Mouse (Mus musculus) stomach, embryonic 14.5 days (tissue): ENCODE results near the gene Ptbp3. TPM values are rescaled to one million over a fixed set of nuclear protein-coding genes. Genes with fewer than 3 reads are reported as not detected.

Experiments used
- ATAC-seq: fragments of 200-750 bp; cut with Nextera tagmentation; 2 replicates; pipeline ENCODE4 v1.8.0; 2017; ENCODE audit warnings: low read depth, moderate TSS enrichment; ENCODE audit not compliant: insufficient number of reproducible peaks, insufficient read depth, low FRiP score
- H3K27ac ChIP-seq: fragments of 300-500 bp; sonication (generic); 2 replicates; pipeline ENCODE4 v1.5.1; 2014; ENCODE audit warnings: mild to moderate bottlenecking, low read length, moderate library complexity, mixed read lengths
- H3K27me3 ChIP-seq: fragments of 300-500 bp; sonication (generic); 2 replicates; pipeline ENCODE4 v1.6.1; 2014; ENCODE audit warnings: low read length, control low read depth, mixed read lengths; ENCODE audit not compliant: control insufficient read depth, insufficient read depth
- H3K36me3 ChIP-seq: fragments of 300-500 bp; sonication (generic); 2 replicates; pipeline ENCODE4 v1.6.1; 2014; ENCODE audit warnings: mild to moderate bottlenecking, control low read depth, low read length, moderate library complexity, mixed read lengths; ENCODE audit not compliant: control insufficient read depth, insufficient read depth
- H3K4me1 ChIP-seq: fragments of 300-500 bp; sonication (generic); 2 replicates; pipeline ENCODE4 v1.6.1; 2014; ENCODE audit warnings: low read length, control low read depth, mixed read lengths; ENCODE audit not compliant: control insufficient read depth, insufficient read depth
- H3K4me2 ChIP-seq: fragments of 300-500 bp; sonication (generic); replicated peaks from 2 replicates; pipeline ENCODE4 v1.6.1; 2014; ENCODE audit warnings: low read depth, low read length, control low read depth
- H3K4me3 ChIP-seq: fragments of 300-500 bp; sonication (generic); 2 replicates; pipeline ENCODE4 v1.5.1; 2014; ENCODE audit warnings: low read depth, low read length, control low read depth
- H3K9ac ChIP-seq: fragments of 300-500 bp; sonication (generic); replicated peaks from 2 replicates; pipeline ENCODE4 v1.6.1; 2014; ENCODE audit warnings: low read depth, mild to moderate bottlenecking, control low read depth, low read length, moderate library complexity, mixed read lengths
- H3K9me3 ChIP-seq: fragments of 300-500 bp; sonication (generic); 2 replicates; pipeline ENCODE4 v1.6.1; 2016; ENCODE audit warnings: low read depth, low read length, control low read depth; ENCODE audit not compliant: control insufficient read depth
- WGBS: fragments of 180-500 bp; shearing (Covaris S2); extraction: QIAGEN DNeasy Blood & Tissue Kit; methylation state at CpG from one replicate; pipeline ENCODE4 v1.1.7; 2014; 5-methylcytosine and 5-hydroxymethylcytosine counted together
- polyA plus RNA-seq: library from polyadenylated mRNA; unstranded; fragments of >200 nt; fragmentation: Nextera tagmentation; extraction: Ambion mirVana; gene quantifications from 2 replicates; pipeline ENCODE4 v1.2.1, GENCODE M21; 2014

The Ptbp3 gene
- polyA plus RNA-seq, 1 experiment from 2014 or later, result 76.0 TPM

DNA sequence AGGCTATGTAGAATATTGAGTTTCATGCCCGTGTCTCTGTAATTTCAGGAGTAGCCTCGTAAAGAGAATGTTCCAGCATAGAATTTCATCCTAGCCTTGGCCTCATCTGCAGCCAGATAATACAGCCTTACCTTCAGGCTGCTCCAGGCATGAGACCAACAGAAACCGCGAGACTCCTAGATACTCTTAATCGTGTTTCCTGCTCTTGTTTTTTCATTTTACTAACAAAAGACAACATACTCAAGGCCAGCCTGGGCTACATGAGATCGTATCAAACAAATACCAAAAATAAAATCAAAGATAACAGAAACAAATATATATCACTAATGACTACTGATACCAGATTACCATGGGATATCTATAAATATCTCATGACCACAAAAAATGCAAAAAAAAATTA lies 120.0 kb downstream of the Ptbp3 start:
- 77% methylated on average over 6 of the region's 6 CpGs for WGBS

GRCm38 (mm10) chr4:59426429-59426828 lies 122.7 kb downstream of the Ptbp3 start:
- WGBS, result 76% methylated on average over 5 of the region's 5 CpGs
- Histone ChIP-seq H3K9me3 (no peaks in the 10 kb centered on the region), H3K4me2 (no peak overlapping the region), H3K9ac (no peak overlapping the region), H3K36me3 (no peaks in the 10 kb centered on the region), H3K27me3 (no peaks in the 10 kb centered on the region), H3K4me3 (no peak overlapping the region), H3K4me1 (peaks cover 9% of the 10 kb centered on the region; the same call in 1 of the 2 replicates), H3K27ac (no peak overlapping the region)
- ATAC-seq, result no peak

More for the DNA sequence above, 120.0 kb downstream of the Ptbp3 start:
- H3K9me3 ChIP-seq, result no peaks in the 10 kb centered on the region
- no peak overlapping the region for H3K9ac ChIP-seq
- H3K4me2 ChIP-seq, result no peak overlapping the region
- no peaks in the 10 kb centered on the region for H3K36me3 ChIP-seq
- no peak for ATAC-seq
- H3K27ac ChIP-seq, result no peak overlapping the region
- no peaks in the 10 kb centered on the region for H3K27me3 ChIP-seq
- H3K4me1 ChIP-seq, result 0 out of 2 replicates have a peak, but pooled peaks cover 3% of the 10 kb centered on the region
- no peak overlapping the region for H3K4me3 ChIP-seq

GRCm38 (mm10) chr4:59422808-59423207 lies 126.4 kb downstream of the Ptbp3 start:
- peak; percentile 59 for ATAC-seq
- Histone ChIP-seq H3K27me3 (no peaks in the 10 kb centered on the region), H3K4me1 (peaks cover 9% of the 10 kb centered on the region; the same call in 1 of the 2 replicates), H3K4me2 (no peak overlapping the region), H3K27ac (peak overlapping the region; percentile 63; the same call in 1 of the 2 replicates), H3K36me3 (no peaks in the 10 kb centered on the region), H3K9ac (no peak overlapping the region), H3K9me3 (no peaks in the 10 kb centered on the region), H3K4me3 (no peak overlapping the region)

- H3K4me3 ChIP-seq, result no peak overlapping the region
- H3K27me3 ChIP-seq, result no peaks in the 10 kb centered on the region
- peaks cover 9% of the 10 kb centered on the region; the same call in 1 of the 2 replicates for H3K4me1 ChIP-seq
- ATAC-seq, result peak; percentile 34; the same call in 1 of the 2 replicates
- H3K9ac ChIP-seq, result no peak overlapping the region
- no peak overlapping the region for H3K4me2 ChIP-seq
- no peaks in the 10 kb centered on the region for H3K9me3 ChIP-seq
- H3K36me3 ChIP-seq, result no peaks in the 10 kb centered on the region
- peak overlapping the region; percentile 63; the same call in 1 of the 2 replicates for H3K27ac ChIP-seq
- WGBS, result 27% methylated on average over 5 of the region's 5 CpGs
Measured at GRCm38 (mm10) chr4:59422025-59422783, 127.0 kb downstream of the Ptbp3 start.

Other genes with a start within 250 kb of the Ptbp3 start
- gene Susd1, start 110.7 kb downstream of the Ptbp3 start, polyA plus RNA-seq, result 8.2 and 9.9 TPM in 2 replicates
- 25.0 and 27.8 TPM in 2 replicates for gene Hsdl2, start 32.2 kb upstream of the Ptbp3 start, polyA plus RNA-seq
- gene E130308A19Rik, start 76.8 kb upstream of the Ptbp3 start, polyA plus RNA-seq, result 27.0 and 29.9 TPM in 2 replicates